ENCODE assay signal across 18 mouse cellular contexts in the genomic region with DNA sequence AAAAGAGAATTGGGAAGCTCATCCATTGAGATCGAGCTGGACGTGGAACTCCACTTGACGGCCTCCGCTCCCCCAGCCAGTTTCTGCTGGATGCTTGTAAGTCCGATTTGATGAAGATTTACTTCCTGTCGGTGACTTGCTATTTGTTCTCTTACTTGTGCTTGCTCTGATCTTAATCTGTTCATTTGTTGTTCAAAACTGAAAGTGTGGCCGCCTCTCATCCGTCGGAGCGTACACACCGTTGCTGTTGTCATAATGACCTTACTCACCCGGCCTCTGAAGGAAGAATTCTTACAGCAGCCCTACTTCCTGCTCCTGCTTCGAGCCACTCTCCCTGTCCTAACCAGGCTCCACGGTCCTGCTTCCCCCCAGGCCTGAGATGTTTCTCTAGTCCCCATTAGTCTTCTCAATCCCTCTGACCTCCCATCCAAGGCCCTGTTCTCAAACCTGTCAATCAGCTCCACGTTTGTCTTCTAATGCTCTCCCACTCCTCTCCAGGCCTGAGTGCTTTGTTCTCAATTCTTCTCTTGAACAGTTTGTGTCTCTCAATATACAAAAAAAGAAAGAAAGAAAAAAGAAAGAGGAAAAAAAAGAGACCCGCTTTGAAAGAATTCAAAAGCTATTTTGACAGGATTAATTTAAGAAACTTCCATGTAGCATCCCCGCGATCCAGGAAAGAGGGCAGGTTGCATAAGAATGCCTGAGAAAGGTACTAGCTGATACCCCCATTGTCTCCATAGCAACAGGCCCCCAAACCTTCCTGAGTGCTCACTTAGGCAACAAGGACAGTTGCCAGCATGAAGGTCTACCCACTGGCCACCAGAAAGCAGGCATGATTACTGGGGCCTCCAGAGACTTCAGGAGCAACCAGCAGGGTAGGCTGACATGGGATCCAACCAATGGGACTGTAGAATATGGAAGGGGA.
DNase-seq lines count a peak whose midpoint lies in the region; ATAC-seq and TF ChIP-seq lines count a peak whose summit lies in the region.
"Had no signal": no experiment of that assay in that cellular context is flagged by ENCODE, and none has a peak within 500 bp of the region (broad histone marks: within the 10 kb centered on the region; RNA-seq: fewer than 3 reads in every experiment).

No protein-coding gene starts in this region.

- 0 out of 2 replicates have a peak, but pooled peaks have one; percentile 12 for ATAC-seq in lung, postnatal 0 days
- peak; percentile 72 for ATAC-seq in activated CD4-positive, CD25-positive, alpha-beta regulatory T cell, adult 4 months
- no peak for ATAC-seq in intestine, embryonic 15.5 days
- ATAC-seq: forebrain, embryonic 15.5 days; midbrain, embryonic 16.5 days had no signal

- WGBS in lung, postnatal 0 days, result 43% methylated on average over 18 of the region's 18 CpGs
- WGBS in intestine, embryonic 15.5 days, result 61% methylated on average over 18 of the region's 18 CpGs

- no peak for TF ChIP-seq EP300 in lung, postnatal 0 days (IDR thresholded peaks at IDR 0.05)

- no peaks in the 10 kb centered on the region; the same call in 1 of the 2 replicates for H3K4me1 ChIP-seq in lung, postnatal 0 days (ENCODE audit: insufficient read depth, low read depth, low read length)
- H3K4me1 ChIP-seq in intestine, embryonic 15.5 days (replicated peaks), result no peaks in the 10 kb centered on the region
- H3K4me1 ChIP-seq: liver, embryonic 13.5 days had no signal

- no peak overlapping the region for H3K9ac ChIP-seq in lung, postnatal 0 days (replicated peaks; ENCODE audit: low read depth)
- H3K9ac ChIP-seq in intestine, embryonic 15.5 days, result no peak overlapping the region
- H3K9ac ChIP-seq: forebrain, embryonic 15.5 days; limb, embryonic 13.5 days; liver, embryonic 13.5 days had no signal

- peak overlapping the region; percentile 6; the same call in 1 of the 2 replicates for H3K27ac ChIP-seq in gastrocnemius, adult 2 months
- H3K27ac ChIP-seq in lung, postnatal 0 days (ENCODE audit: low read length), result no peak overlapping the region
- no peak overlapping the region for H3K27ac ChIP-seq in intestine, embryonic 15.5 days
- H3K27ac ChIP-seq: forebrain, embryonic 15.5 days; limb, embryonic 13.5 days; liver, embryonic 13.5 days; stomach, postnatal 0 days had no signal

- no peaks in the 10 kb centered on the region for H3K36me3 ChIP-seq in lung, postnatal 0 days (ENCODE audit: insufficient read depth, low read length)
- H3K36me3 ChIP-seq in intestine, embryonic 15.5 days, result no peaks in the 10 kb centered on the region
- H3K36me3 ChIP-seq: forebrain, embryonic 15.5 days; limb, embryonic 13.5 days; liver, embryonic 13.5 days had no signal

- H3K4me3 ChIP-seq in gastrocnemius, adult 2 months, result no peak overlapping the region
- H3K4me3 ChIP-seq in lung, postnatal 0 days (ENCODE audit: low read depth, low read length), result no peak overlapping the region
- no peak overlapping the region for H3K4me3 ChIP-seq in intestine, embryonic 15.5 days (replicated peaks)
- H3K4me3 ChIP-seq: forebrain, embryonic 15.5 days; limb, embryonic 13.5 days; liver, embryonic 13.5 days had no signal

- DNase-seq in gastrocnemius, adult 2 months, result no peak
- no peak for DNase-seq in gastrocnemius, adult 18-20 months (ENCODE audit: low spot score)
- peak; percentile 20 for DNase-seq in lung, postnatal 0 days (ENCODE audit: low spot score)
- no peak for DNase-seq in lung, postnatal 10 days
- DNase-seq in lung, postnatal 36 days, result peak; percentile 15
- no peak for DNase-seq in heart, adult 18-20 months
- DNase-seq: adrenal gland, adult 2 months; cerebellum, adult 9-11 months; embryo, embryonic 11 days; gastrocnemius, postnatal 10 days; liver, embryonic 13.5 days; right cerebral cortex, postnatal 4 days had no signal

- no peaks in the 10 kb centered on the region for H3K9me3 ChIP-seq in lung, postnatal 0 days (ENCODE audit: low read length)
- H3K9me3 ChIP-seq in intestine, embryonic 15.5 days, result no peaks in the 10 kb centered on the region
- H3K9me3 ChIP-seq: forebrain, embryonic 15.5 days; limb, embryonic 13.5 days; liver, embryonic 13.5 days had no signal

- no peak overlapping the region; the same call in 1 of the 2 replicates for H3K4me2 ChIP-seq in lung, postnatal 0 days (replicated peaks; ENCODE audit: low read depth, low read length)
- no peak overlapping the region for H3K4me2 ChIP-seq in intestine, embryonic 15.5 days (replicated peaks)
- H3K4me2 ChIP-seq: forebrain, embryonic 15.5 days; limb, embryonic 13.5 days; liver, embryonic 13.5 days had no signal

- no peaks in the 10 kb centered on the region for H3K27me3 ChIP-seq in lung, postnatal 0 days (replicated peaks; ENCODE audit: insufficient read depth, low read length)
- H3K27me3 ChIP-seq in intestine, embryonic 15.5 days (replicated peaks), result no peaks in the 10 kb centered on the region
- H3K27me3 ChIP-seq: forebrain, embryonic 15.5 days; limb, embryonic 13.5 days; liver, embryonic 13.5 days had no signal

- intact Hi-C loops in gastrocnemius, adult 2 months (cut with DNase I), result no loop called here

- no peak for TF ChIP-seq CTCF in gastrocnemius, adult 2 months (IDR thresholded peaks at IDR 0.05)
- TF ChIP-seq CTCF in lung, postnatal 0 days (IDR thresholded peaks at IDR 0.05), result no peak

Comparison
In these comparisons a context has a peak if more than half of its experiments do, and no peak if none do; other contexts are left out.
1. DNase-seq: peak in lung, postnatal 0 days (single experiment) and lung, postnatal 36 days (single experiment); none in gastrocnemius, adult 2 months (single experiment), gastrocnemius, adult 18-20 months (single experiment), lung, postnatal 10 days (single experiment) and heart, adult 18-20 months (0 of 2).